Mouse (Mus musculus): ENCODE data around the gene Prima1.

The Prima1 gene

GRCm38 (mm10) chr12:103242083-103242581, at the start of gene Prima1:
TSS of gene Prima1 (minus strand) at chr12:103242150.
- peak; percentile 56 for DNase-seq (ENCODE audit: low spot score)

- no peak for DNase-seq (ENCODE audit: low spot score)
Measured at GRCm38 (mm10) chr12:103287276-103287675, 45.3 kb upstream of the Prima1 start.

GRCm38 (mm10) chr12:103283411-103283810, 41.5 kb upstream of the Prima1 start:
- no peak for DNase-seq (ENCODE audit: low spot score)

- no peak for DNase-seq (ENCODE audit: low spot score)
Measured at GRCm38 (mm10) chr12:103282936-103283335, 41.0 kb upstream of the Prima1 start.

- no peak for DNase-seq (ENCODE audit: low spot score)
Measured at GRCm38 (mm10) chr12:103281912-103282311, 40.0 kb upstream of the Prima1 start.

GRCm38 (mm10) chr12:103281491-103281890, 39.5 kb upstream of the Prima1 start:
- DNase-seq (ENCODE audit: low spot score), result no peak

GRCm38 (mm10) chr12:103276422-103276821, 34.5 kb upstream of the Prima1 start:
- no peak for DNase-seq (ENCODE audit: low spot score)

- DNase-seq (ENCODE audit: low spot score), result no peak
Measured at GRCm38 (mm10) chr12:103273732-103274131, 31.8 kb upstream of the Prima1 start.

GRCm38 (mm10) chr12:103273051-103273450, 31.1 kb upstream of the Prima1 start:
- DNase-seq (ENCODE audit: low spot score), result no peak

- no peak for DNase-seq (ENCODE audit: low spot score)
Measured at GRCm38 (mm10) chr12:103272176-103272575, 30.2 kb upstream of the Prima1 start.

GRCm38 (mm10) chr12:103266605-103267004, 24.7 kb upstream of the Prima1 start:
- no peak for DNase-seq (ENCODE audit: low spot score)

- DNase-seq (ENCODE audit: low spot score), result no peak
Measured at GRCm38 (mm10) chr12:103262017-103262865, 20.3 kb upstream of the Prima1 start.

- DNase-seq (ENCODE audit: low spot score), result no peak
Measured at GRCm38 (mm10) chr12:103252901-103253434, 11.0 kb upstream of the Prima1 start.

- no peak for DNase-seq (ENCODE audit: low spot score)
Measured at GRCm38 (mm10) chr12:103251151-103251550, 9.2 kb upstream of the Prima1 start.

- no peak for DNase-seq (ENCODE audit: low spot score)
Measured at GRCm38 (mm10) chr12:103250333-103250732, 8.4 kb upstream of the Prima1 start.

- DNase-seq (ENCODE audit: low spot score), result no peak
Measured at GRCm38 (mm10) chr12:103243041-103243440, 1.1 kb upstream of the Prima1 start.

- peak; percentile 37 for DNase-seq (ENCODE audit: low spot score)
Measured at GRCm38 (mm10) chr12:103242591-103243025, 658 bp upstream of the Prima1 start.

GRCm38 (mm10) chr12:103241311-103242082, 453 bp downstream of the Prima1 start:
- DNase-seq (ENCODE audit: low spot score), result no peak

- DNase-seq (ENCODE audit: low spot score), result no peak
Measured at GRCm38 (mm10) chr12:103238924-103239460, 3.0 kb downstream of the Prima1 start.

- no peak for DNase-seq (ENCODE audit: low spot score)
Measured at GRCm38 (mm10) chr12:103235856-103236255, 6.1 kb downstream of the Prima1 start.

- no peak for DNase-seq (ENCODE audit: low spot score)
Measured at GRCm38 (mm10) chr12:103235251-103235650, 6.7 kb downstream of the Prima1 start.

- peak; percentile 27 for DNase-seq (ENCODE audit: low spot score)
Measured at GRCm38 (mm10) chr12:103229058-103229457, 12.9 kb downstream of the Prima1 start.
